Mouse (Mus musculus) MEL (cell line): ENCODE results near the gene Vtcn1.

ENCODE experiments used
- CTCF ChIP-seq, 3 experiments: IDR thresholded peaks in 2 of 3; conservative IDR thresholded peaks in 1 of 3; 2 replicates each; pipeline ENCODE4 v1.5.1; 2011 to 2012; ENCODE audit warnings: low read length in 3 of 3, low read depth in 2 of 3, mild to moderate bottlenecking in 2 of 3, improper control_type of control experiment in 1 of 3, inconsistent platforms in 1 of 3, mixed read lengths in 1 of 3, moderate library complexity in 1 of 3; ENCODE audit not compliant: control insufficient read depth in 1 of 3, insufficient read depth in 1 of 3, poor library complexity in 1 of 3, severe bottlenecking in 1 of 3
- HCFC1 ChIP-seq: IDR thresholded peaks from 2 replicates; pipeline ENCODE4 v1.6.1; 2012; ENCODE audit warnings: low read depth, mild to moderate bottlenecking, inconsistent platforms, low read length, improper control_type of control experiment, moderate library complexity
- MAX ChIP-seq: IDR thresholded peaks from 2 replicates; pipeline ENCODE4 v1.6.1; 2011; ENCODE audit warnings: low read length, improper control_type of control experiment
- NELFE ChIP-seq: IDR thresholded peaks from 2 replicates; pipeline ENCODE4 v1.6.1; 2011; ENCODE audit warnings: low read depth, low read length, improper control_type of control experiment
- POLR2A ChIP-seq, 2 experiments: IDR thresholded peaks; 2 replicates each; pipeline ENCODE4 v1.6.1; 2011 to 2012; ENCODE audit warnings: low read length in 2 of 2, mild to moderate bottlenecking in 2 of 2, control low read depth in 1 of 2, improper control_type of control experiment in 1 of 2, low read depth in 1 of 2, moderate library complexity in 1 of 2; ENCODE audit not compliant: control insufficient read depth in 1 of 2, insufficient read depth in 1 of 2, poor library complexity in 1 of 2
- TCF12 ChIP-seq: IDR thresholded peaks from 2 replicates; pipeline ENCODE4 v1.6.1; 2014; ENCODE audit warnings: low read depth, mild to moderate bottlenecking, inconsistent platforms, low read length, improper control_type of control experiment, moderate library complexity
- UBTF ChIP-seq: IDR thresholded peaks from 2 replicates; pipeline ENCODE4 v1.6.1; 2012; ENCODE audit warnings: low read depth, mild to moderate bottlenecking, inconsistent platforms, low read length, improper control_type of control experiment, moderate library complexity, borderline replicate concordance; ENCODE audit not compliant: insufficient read depth
- ZC3H11A ChIP-seq: IDR thresholded peaks from 2 replicates; pipeline ENCODE4 v1.6.1; 2012; ENCODE audit warnings: low read depth, mild to moderate bottlenecking, inconsistent platforms, low read length, improper control_type of control experiment

DNA sequence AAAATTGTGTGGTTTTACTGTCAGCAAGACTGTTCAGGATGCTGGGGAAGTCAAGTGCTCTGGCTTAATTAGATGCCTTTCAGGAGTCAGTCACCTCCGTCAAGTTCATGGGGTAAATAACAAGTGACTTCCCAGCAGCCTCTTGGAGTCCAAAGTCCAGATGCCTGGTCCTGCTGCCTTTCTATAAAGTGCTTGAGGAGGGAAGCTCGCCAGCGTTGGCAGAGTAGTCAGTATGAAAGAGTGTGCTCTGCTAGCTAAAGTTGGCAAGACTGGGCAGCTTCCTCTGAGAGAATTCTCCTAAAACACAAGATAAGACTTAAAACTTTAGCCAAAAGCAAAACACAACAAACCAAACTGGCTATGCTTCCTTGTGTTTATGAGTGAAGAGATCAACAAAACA, 18.5 kb downstream of the Vtcn1 start:
- no peak for TF ChIP-seq UBTF
- TF ChIP-seq CTCF (IDR thresholded peaks at IDR 0.05 in 2 of 3, conservative IDR thresholded peaks at IDR 0.05 in 1 of 3; ENCODE audit: control insufficient read depth in 1 of 3, insufficient read depth in 1 of 3, low read depth in 2 of 3, low read length in 3 of 3, poor library complexity in 1 of 3, severe bottlenecking in 1 of 3): no peak
- TF ChIP-seq ZC3H11A: no peak
- no peak for TF ChIP-seq NELFE
- no peak for TF ChIP-seq TCF12
- no peak for TF ChIP-seq POLR2A (IDR thresholded peaks at IDR 0.05; ENCODE audit: control insufficient read depth in 1 of 2, insufficient read depth in 1 of 2, low read depth in 1 of 2, low read length in 2 of 2, poor library complexity in 1 of 2)
- TF ChIP-seq MAX: no peak
- TF ChIP-seq HCFC1: no peak
